Mouse (Mus musculus): ENCODE data around the gene Stk11. TPM values are rescaled to one million over a fixed set of nuclear protein-coding genes. Genes with fewer than 3 reads are reported as not detected.
A peak's percentile ranks its signal among the peaks of the same experiment; 100 is the strongest.

Stk11 gene
- polyA plus RNA-seq, 1 experiment from 2014 or later, result 27.1 TPM

GRCm38 (mm10) chr10:80168038-80168661, 52.5 kb downstream of the Stk11 start:
- H3K9me3 ChIP-seq (ENCODE audit: control insufficient read depth, low read length), result no peaks in the 10 kb centered on the region
- H3K4me1 ChIP-seq (ENCODE audit: control insufficient read depth, insufficient read depth, low read length), result peaks cover 34% of the 10 kb centered on the region
- H3K9ac ChIP-seq (ENCODE audit: low read length), result peak overlapping the region; percentile 99
- DNase-seq (ENCODE audit: low spot score), result peak; percentile 97
- ATAC-seq (ENCODE audit: insufficient number of reproducible peaks, low FRiP score, low TSS enrichment, low read depth), result peak; percentile 52
- under 1% methylated on average over 48 of the region's 48 CpGs for WGBS
- peak overlapping the region; percentile 92 for H3K4me3 ChIP-seq (ENCODE audit: low read depth, low read length)
- no peaks in the 10 kb centered on the region for H3K27me3 ChIP-seq (ENCODE audit: control insufficient read depth, insufficient read depth, low read length)
- peaks cover 19% of the 10 kb centered on the region for H3K36me3 ChIP-seq (ENCODE audit: control insufficient read depth, insufficient read depth, low read length)
- peak overlapping the region; percentile 99 for H3K27ac ChIP-seq (replicated peaks; ENCODE audit: low read depth, low read length)
- H3K4me2 ChIP-seq (ENCODE audit: low read depth, severe bottlenecking), result peak overlapping the region; percentile 85

GRCm38 (mm10) chr10:80169070-80169469, 53.5 kb downstream of the Stk11 start:
- peaks cover 32% of the 10 kb centered on the region for H3K4me1 ChIP-seq (ENCODE audit: control insufficient read depth, insufficient read depth, low read length)
- no peak for ATAC-seq (ENCODE audit: insufficient number of reproducible peaks, low FRiP score, low TSS enrichment, low read depth)

GRCm38 (mm10) chr10:80169651-80170050, 54.0 kb downstream of the Stk11 start:
- H3K27ac ChIP-seq (replicated peaks; ENCODE audit: low read depth, low read length), result no peak overlapping the region
- H3K27me3 ChIP-seq (ENCODE audit: control insufficient read depth, insufficient read depth, low read length), result no peaks in the 10 kb centered on the region
- H3K4me2 ChIP-seq (ENCODE audit: low read depth, severe bottlenecking), result no peak overlapping the region
- DNase-seq (ENCODE audit: low spot score), result no peak
- no peak overlapping the region for H3K4me3 ChIP-seq (ENCODE audit: low read depth, low read length)
- 90% methylated on average over 7 of the region's 7 CpGs for WGBS
- peaks cover 19% of the 10 kb centered on the region for H3K36me3 ChIP-seq (ENCODE audit: control insufficient read depth, insufficient read depth, low read length)
- H3K4me1 ChIP-seq (ENCODE audit: control insufficient read depth, insufficient read depth, low read length), result peaks cover 26% of the 10 kb centered on the region
- ATAC-seq (ENCODE audit: insufficient number of reproducible peaks, low FRiP score, low TSS enrichment, low read depth), result no peak
- no peak overlapping the region for H3K9ac ChIP-seq (ENCODE audit: low read length)
- H3K9me3 ChIP-seq (ENCODE audit: control insufficient read depth, low read length), result no peaks in the 10 kb centered on the region

More at GRCm38 (mm10) chr10:80169070-80169469, 53.5 kb downstream of the Stk11 start:
- peak overlapping the region; percentile 85 for H3K4me2 ChIP-seq (ENCODE audit: low read depth, severe bottlenecking)
- no peaks in the 10 kb centered on the region for H3K27me3 ChIP-seq (ENCODE audit: control insufficient read depth, insufficient read depth, low read length)
- H3K9me3 ChIP-seq (ENCODE audit: control insufficient read depth, low read length), result no peaks in the 10 kb centered on the region
- H3K9ac ChIP-seq (ENCODE audit: low read length), result no peak overlapping the region; the same call in 1 of the 2 replicates
- no peak overlapping the region for H3K27ac ChIP-seq (replicated peaks; ENCODE audit: low read depth, low read length)
- 79% methylated on average over 1 of the region's 1 CpGs for WGBS
- H3K4me3 ChIP-seq (ENCODE audit: low read depth, low read length), result peak overlapping the region; percentile 92; the same call in 1 of the 2 replicates
- no peak for DNase-seq (ENCODE audit: low spot score)
- H3K36me3 ChIP-seq (ENCODE audit: control insufficient read depth, insufficient read depth, low read length), result peaks cover 19% of the 10 kb centered on the region

GRCm38 (mm10) chr10:80170052-80170451, 54.4 kb downstream of the Stk11 start:
- no peak overlapping the region for H3K4me3 ChIP-seq (ENCODE audit: low read depth, low read length)

GRCm38 (mm10) chr10:80170601-80171021, 55.0 kb downstream of the Stk11 start:
- Histone ChIP-seq H3K4me3 (ENCODE audit: low read depth, low read length) (peak overlapping the region; percentile 6; the same call in 1 of the 2 replicates), H3K27ac (replicated peaks; ENCODE audit: low read depth, low read length) (no peak overlapping the region), H3K4me1 (ENCODE audit: control insufficient read depth, insufficient read depth, low read length) (peaks cover 20% of the 10 kb centered on the region), H3K9ac (ENCODE audit: low read length) (no peak overlapping the region), H3K36me3 (ENCODE audit: control insufficient read depth, insufficient read depth, low read length) (peaks cover 19% of the 10 kb centered on the region), H3K27me3 (ENCODE audit: control insufficient read depth, insufficient read depth, low read length) (no peaks in the 10 kb centered on the region), H3K9me3 (ENCODE audit: control insufficient read depth, low read length) (no peaks in the 10 kb centered on the region), H3K4me2 (ENCODE audit: low read depth, severe bottlenecking) (no peak overlapping the region)
- ATAC-seq (ENCODE audit: insufficient number of reproducible peaks, low FRiP score, low TSS enrichment, low read depth) (no peak), DNase-seq (ENCODE audit: low spot score) (no peak)
- 96% methylated on average over 19 of the region's 19 CpGs for WGBS

More at GRCm38 (mm10) chr10:80170052-80170451, 54.4 kb downstream of the Stk11 start:
- Histone ChIP-seq H3K9ac (ENCODE audit: low read length) (no peak overlapping the region), H3K4me1 (ENCODE audit: control insufficient read depth, insufficient read depth, low read length) (peaks cover 24% of the 10 kb centered on the region), H3K27ac (replicated peaks; ENCODE audit: low read depth, low read length) (no peak overlapping the region), H3K27me3 (ENCODE audit: control insufficient read depth, insufficient read depth, low read length) (no peaks in the 10 kb centered on the region), H3K9me3 (ENCODE audit: control insufficient read depth, low read length) (no peaks in the 10 kb centered on the region), H3K4me2 (ENCODE audit: low read depth, severe bottlenecking) (no peak overlapping the region), H3K36me3 (ENCODE audit: control insufficient read depth, insufficient read depth, low read length) (peaks cover 19% of the 10 kb centered on the region)
- ATAC-seq (ENCODE audit: insufficient number of reproducible peaks, low FRiP score, low TSS enrichment, low read depth) (no peak), DNase-seq (ENCODE audit: low spot score) (no peak)
- WGBS, result 96% methylated on average over 16 of the region's 16 CpGs

- Histone ChIP-seq H3K9me3 (ENCODE audit: control insufficient read depth, low read length) (no peaks in the 10 kb centered on the region), H3K27me3 (ENCODE audit: control insufficient read depth, insufficient read depth, low read length) (no peaks in the 10 kb centered on the region), H3K4me1 (ENCODE audit: control insufficient read depth, insufficient read depth, low read length) (peaks cover 21% of the 10 kb centered on the region), H3K36me3 (ENCODE audit: control insufficient read depth, insufficient read depth, low read length) (peaks cover 19% of the 10 kb centered on the region), H3K9ac (ENCODE audit: low read length) (no peak overlapping the region), H3K4me2 (ENCODE audit: low read depth, severe bottlenecking) (no peak overlapping the region), H3K27ac (replicated peaks; ENCODE audit: low read depth, low read length) (no peak overlapping the region), H3K4me3 (ENCODE audit: low read depth, low read length) (no peak overlapping the region)
- 94% methylated on average over 15 of the region's 15 CpGs for WGBS
- ATAC-seq (ENCODE audit: insufficient number of reproducible peaks, low FRiP score, low TSS enrichment, low read depth) (no peak), DNase-seq (ENCODE audit: low spot score) (no peak)
These were observed 55.6 kb downstream of the Stk11 start for GRCm38 (mm10) chr10:80171252-80171651.

GRCm38 (mm10) chr10:80171760-80172526, 56.3 kb downstream of the Stk11 start:
- no peak for ATAC-seq (ENCODE audit: insufficient number of reproducible peaks, low FRiP score, low TSS enrichment, low read depth)
- no peak for DNase-seq (ENCODE audit: low spot score)
- 85% methylated on average over 45 of the region's 45 CpGs for WGBS
- peaks cover 19% of the 10 kb centered on the region for H3K36me3 ChIP-seq (ENCODE audit: control insufficient read depth, insufficient read depth, low read length)
- peaks cover 18% of the 10 kb centered on the region for H3K4me1 ChIP-seq (ENCODE audit: control insufficient read depth, insufficient read depth, low read length)
- no peaks in the 10 kb centered on the region for H3K9me3 ChIP-seq (ENCODE audit: control insufficient read depth, low read length)
- no peak overlapping the region; the same call in 1 of the 2 replicates for H3K9ac ChIP-seq (ENCODE audit: low read length)
- H3K27me3 ChIP-seq (ENCODE audit: control insufficient read depth, insufficient read depth, low read length), result no peaks in the 10 kb centered on the region
- peak overlapping the region; percentile 33 for H3K27ac ChIP-seq (replicated peaks; ENCODE audit: low read depth, low read length)
- H3K4me2 ChIP-seq (ENCODE audit: low read depth, severe bottlenecking), result peak overlapping the region; percentile 46; the same call in 1 of the 2 replicates
- H3K4me3 ChIP-seq (ENCODE audit: low read depth, low read length), result peak overlapping the region; percentile 33

- 12% methylated on average over 35 of the region's 35 CpGs for WGBS
- Histone ChIP-seq H3K4me1 (ENCODE audit: control insufficient read depth, insufficient read depth, low read length) (peaks cover 18% of the 10 kb centered on the region), H3K4me2 (ENCODE audit: low read depth, severe bottlenecking) (peak within 1 kb of the TSS; percentile 46), H3K36me3 (ENCODE audit: control insufficient read depth, insufficient read depth, low read length) (peaks cover 19% of the 10 kb centered on the region), H3K9ac (ENCODE audit: low read length) (peak within 1 kb of the TSS; percentile 47), H3K4me3 (ENCODE audit: low read depth, low read length) (peak within 1 kb of the TSS; percentile 33), H3K27ac (replicated peaks; ENCODE audit: low read depth, low read length) (peak within 1 kb of the TSS; percentile 33), H3K9me3 (ENCODE audit: control insufficient read depth, low read length) (no peaks in the 10 kb centered on the region), H3K27me3 (ENCODE audit: control insufficient read depth, insufficient read depth, low read length) (no peaks in the 10 kb centered on the region)
- DNase-seq (ENCODE audit: low spot score) (peak; percentile 90), ATAC-seq (ENCODE audit: insufficient number of reproducible peaks, low FRiP score, low TSS enrichment, low read depth) (peak; percentile 45)
These were observed 57.1 kb downstream of the Stk11 start, which contains the start of gene 1600002K03Rik for GRCm38 (mm10) chr10:80172527-80173292. Gene 1600002K03Rik (plus strand): TSS chr10:80172944.

Data from limb, embryonic 11.5 days (tissue).